Mouse (Mus musculus) CH12.LX (cell line): Measurements from ENCODE around the gene Nupr1l. TPM values are rescaled to one million over a fixed set of nuclear protein-coding genes. Genes with fewer than 3 reads are reported as not detected.

ENCODE experiments used
- DNase-seq: peaks from one replicate; pipeline ENCODE4 v3.0.0-alpha.2; 2013; ENCODE audit errors: extremely low read depth
- H3K27ac ChIP-seq: 2 replicates; pipeline ENCODE4 v1.5.1; 2012; ENCODE audit warnings: low read depth, mild to moderate bottlenecking, control low read depth, moderate library complexity; ENCODE audit not compliant: insufficient read depth
- H3K27me3 ChIP-seq: replicated peaks from 2 replicates; pipeline ENCODE3; 2012; ENCODE audit warnings: inconsistent platforms
- H3K36me3 ChIP-seq, 2 experiments: replicated peaks in 1 of 2; 2 replicates each; pipeline versions ENCODE3 to v1.6.1; 2012; ENCODE audit warnings: inconsistent platforms in 1 of 2, low read length in 1 of 2, mild to moderate bottlenecking in 1 of 2, mixed read lengths in 1 of 2, moderate library complexity in 1 of 2; ENCODE audit not compliant: control insufficient read depth in 1 of 2, insufficient read depth in 1 of 2
- H3K4me1 ChIP-seq, 2 experiments: 2 replicates each; pipeline ENCODE4 v1.6.1; 2012; ENCODE audit warnings: inconsistent platforms in 1 of 2, moderate library complexity in 1 of 2; ENCODE audit not compliant: insufficient read depth in 2 of 2, control insufficient read depth in 1 of 2
- H3K4me2 ChIP-seq: 2 replicates; pipeline ENCODE4 v1.6.1; 2012; ENCODE audit warnings: low read depth, mild to moderate bottlenecking, control low read depth; ENCODE audit not compliant: poor library complexity, insufficient read depth, severe bottlenecking
- H3K4me3 ChIP-seq, 3 experiments: fragments of 150-350 bp in 1 of 3; sonication (generic) in 1 of 3; replicated peaks in 1 of 3; 2 replicates each; pipeline versions ENCODE3 to v1.5.1; 2011 to 2012; ENCODE audit warnings: low read depth in 2 of 3, low read length in 2 of 3, mild to moderate bottlenecking in 2 of 3, moderate library complexity in 2 of 3, control low read depth in 1 of 3, improper control_type of control experiment in 1 of 3, inconsistent platforms in 1 of 3, mixed read lengths in 1 of 3; ENCODE audit not compliant: poor library complexity in 1 of 3
- H3K79me2 ChIP-seq: replicated peaks from 2 replicates; pipeline ENCODE4 v1.6.1; 2012; ENCODE audit warnings: mild to moderate bottlenecking, moderate library complexity; ENCODE audit not compliant: control insufficient read depth, poor library complexity, insufficient read depth, severe bottlenecking; ENCODE audit errors: extremely low read depth
- H3K9ac ChIP-seq: 2 replicates; pipeline ENCODE4 v1.6.1; 2012; ENCODE audit warnings: low read depth, mild to moderate bottlenecking, control low read depth, moderate library complexity; ENCODE audit not compliant: insufficient read depth
- H3K9me3 ChIP-seq: replicated peaks from 2 replicates; pipeline ENCODE3; 2012; ENCODE audit warnings: low read length, inconsistent platforms, mixed read lengths
- CHD1 ChIP-seq: IDR thresholded peaks from 2 replicates; pipeline ENCODE4 v1.6.1; 2012; ENCODE audit warnings: low read depth, low read length, improper control_type of control experiment, inconsistent platforms
- E2F4 ChIP-seq: IDR thresholded peaks from 2 replicates; pipeline ENCODE4 v1.6.1; 2011; ENCODE audit warnings: low read depth, low read length, improper control_type of control experiment; ENCODE audit not compliant: insufficient replicate concordance
- ELF1 ChIP-seq: IDR thresholded peaks from 2 replicates; pipeline ENCODE4 v1.6.1; 2014; ENCODE audit warnings: low read depth, mild to moderate bottlenecking, inconsistent platforms, low read length, improper control_type of control experiment
- ETS1 ChIP-seq: conservative IDR thresholded peaks from 2 replicates; pipeline ENCODE4 v1.6.1; 2012; ENCODE audit warnings: low read depth, mild to moderate bottlenecking, inconsistent platforms, low read length, improper control_type of control experiment, moderate library complexity
- GABPA ChIP-seq: IDR thresholded peaks from 2 replicates; pipeline ENCODE4 v1.6.1; 2012; ENCODE audit warnings: low read depth, low read length, improper control_type of control experiment, inconsistent platforms; ENCODE audit not compliant: insufficient replicate concordance
- IRF4 ChIP-seq: IDR thresholded peaks from 2 replicates; pipeline ENCODE4 v1.6.1; 2014; ENCODE audit warnings: low read depth, mild to moderate bottlenecking, inconsistent platforms, low read length, improper control_type of control experiment
- JUN ChIP-seq: IDR thresholded peaks from 2 replicates; pipeline ENCODE4 v1.6.1; 2011; ENCODE audit warnings: low read depth, mild to moderate bottlenecking, low read length, improper control_type of control experiment, moderate library complexity; ENCODE audit not compliant: insufficient read depth
- KAT2A ChIP-seq: IDR thresholded peaks from 2 replicates; pipeline ENCODE4 v1.6.1; 2012; ENCODE audit warnings: low read length, improper control_type of control experiment, inconsistent platforms; ENCODE audit not compliant: insufficient replicate concordance
- MAX ChIP-seq: IDR thresholded peaks from 2 replicates; pipeline ENCODE4 v1.6.1; 2011; ENCODE audit warnings: low read length, improper control_type of control experiment
- MAZ ChIP-seq: IDR thresholded peaks from 2 replicates; pipeline ENCODE4 v1.6.1; 2012; ENCODE audit warnings: low read depth, mild to moderate bottlenecking, inconsistent platforms, low read length, improper control_type of control experiment, moderate library complexity
- MYC ChIP-seq: IDR thresholded peaks from 2 replicates; pipeline ENCODE4 v1.6.1; 2011; ENCODE audit warnings: low read depth, mild to moderate bottlenecking, improper control_type of control experiment, low read length
- PAX5 ChIP-seq: IDR thresholded peaks from 2 replicates; pipeline ENCODE4 v1.6.1; 2012; ENCODE audit warnings: low read length, inconsistent platforms, mixed read lengths
- POLR2A ChIP-seq: IDR thresholded peaks from 2 replicates; pipeline ENCODE4 v1.6.1; 2011; ENCODE audit warnings: low read depth, mild to moderate bottlenecking, improper control_type of control experiment, low read length
- RCOR1 ChIP-seq: conservative IDR thresholded peaks from 2 replicates; pipeline ENCODE4 v1.6.1; 2012; ENCODE audit warnings: low read depth, mild to moderate bottlenecking, inconsistent platforms, low read length, improper control_type of control experiment
- SIN3A ChIP-seq: IDR thresholded peaks from 2 replicates; pipeline ENCODE4 v1.6.1; 2012; ENCODE audit warnings: low read length, improper control_type of control experiment, inconsistent platforms
- TBP ChIP-seq: conservative IDR thresholded peaks from 2 replicates; pipeline ENCODE4 v1.6.1; 2011; ENCODE audit warnings: low read depth, low read length, improper control_type of control experiment
- ZKSCAN1 ChIP-seq: IDR thresholded peaks from 2 replicates; pipeline ENCODE4 v1.6.1; 2012; ENCODE audit warnings: low read depth, inconsistent platforms, low read length, improper control_type of control experiment, borderline replicate concordance
- ZMIZ1 ChIP-seq: IDR thresholded peaks from 2 replicates; pipeline ENCODE4 v1.6.1; 2012; ENCODE audit warnings: low read depth, mild to moderate bottlenecking, inconsistent platforms, low read length, improper control_type of control experiment
- dilution Hi-C: fragments of 300-500 bp; cut with MboI; formaldehyde crosslinking; loops from 2 replicates; pipeline ENCODE4 v1.14.3; 2020; ENCODE audit warnings: low sequenced_read_pairs; ENCODE audit not compliant: extremely low pct_unique_long_range_greater_than_20kb, extremely low pct_ligation_motif_present
- in situ Hi-C: fragments of 300-500 bp; cut with MboI; formaldehyde crosslinking; loops from 3 replicates; pipeline ENCODE4 v1.14.3; 2019; ENCODE audit warnings: low sequenced_read_pairs, low pct_ligation_motif_present, low pct_unique_long_range_greater_than_20kb, mixed read lengths
- polyA plus RNA-seq: library from polyadenylated mRNA; unstranded; fragments of >175 nt; gene quantifications from 2 replicates; pipeline ENCODE4 v1.2.1, GENCODE M21; 2012; ENCODE audit warnings: low read depth; ENCODE audit not compliant: insufficient read length
- total RNA-seq, 2 experiments: library from RNA; depleted of rRNA; stranded (reverse); fragments of 300-350 nt in 1 of 2; fragments of >200 nt in 1 of 2; gene quantifications; 2 replicates each; pipeline ENCODE4 v1.2.3; 2012 to 2014

Nupr1l gene
- total and polyA plus RNA-seq, 3 experiments, result 0.46 to 0.68 TPM; not detected in 1

DNA sequence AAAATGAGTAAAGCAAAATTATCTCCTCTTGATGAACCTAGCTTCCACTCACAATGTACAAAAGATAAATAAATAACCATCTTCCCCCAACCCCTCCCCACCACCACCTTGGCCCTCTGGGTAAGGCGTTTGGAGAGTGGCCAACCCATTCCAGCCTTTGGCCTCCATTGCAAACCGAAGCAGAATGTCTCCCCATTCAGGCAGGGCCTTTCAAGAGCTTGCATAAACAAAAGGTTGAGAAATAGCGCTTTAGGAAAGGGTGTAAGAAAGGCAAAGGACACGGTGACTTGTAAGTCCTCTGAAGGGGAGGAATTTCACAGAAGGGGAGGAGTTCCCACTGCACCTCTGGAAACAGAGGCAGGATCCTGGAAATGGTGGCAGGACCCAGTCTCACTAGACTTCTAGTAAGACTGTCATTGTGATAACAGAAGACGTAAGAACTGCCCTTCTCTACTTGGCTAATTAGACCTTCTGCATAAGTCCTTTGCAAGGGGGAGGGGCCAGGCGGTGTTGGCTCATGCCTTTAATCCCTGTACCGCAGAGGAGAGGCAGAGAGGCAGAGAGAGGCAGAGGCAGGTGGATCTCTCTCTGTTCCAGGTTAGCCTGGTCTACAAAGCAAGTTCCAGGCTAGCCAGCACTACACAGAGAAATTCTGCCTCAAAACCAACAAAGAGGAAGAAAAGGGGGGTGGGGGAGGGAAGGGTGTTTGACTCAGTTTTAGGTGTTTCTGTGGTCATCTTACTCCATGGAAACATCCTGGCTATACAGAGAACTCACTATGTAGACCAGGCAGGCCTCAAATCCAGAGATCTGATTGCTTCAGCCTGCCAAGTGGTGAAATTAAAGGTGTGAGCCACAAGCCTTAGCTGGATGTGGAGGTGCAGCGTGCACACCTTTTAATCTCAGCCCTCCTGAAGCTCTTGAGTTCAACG is 21.9 kb downstream of the Nupr1l start:
- H3K27me3 ChIP-seq, result no peaks in the 10 kb centered on the region
- in situ Hi-C loops (no loop called here), dilution Hi-C loops (no loop called here)
- no peak for DNase-seq
- no peak overlapping the region for H3K4me3 ChIP-seq
- no peaks in the 10 kb centered on the region for H3K36me3 ChIP-seq
- no peak overlapping the region for H3K27ac ChIP-seq
- no peak overlapping the region for H3K9ac ChIP-seq
- TF ChIP-seq RCOR1, result no peak
- H3K9me3 ChIP-seq, result no peaks in the 10 kb centered on the region
- 0 out of 4 replicates have a peak, but pooled peaks cover 0 to 2% of the 10 kb centered on the region in 2 experiments for H3K4me1 ChIP-seq
- no peak overlapping the region for H3K4me2 ChIP-seq
- no peaks in the 10 kb centered on the region for H3K79me2 ChIP-seq

DNA sequence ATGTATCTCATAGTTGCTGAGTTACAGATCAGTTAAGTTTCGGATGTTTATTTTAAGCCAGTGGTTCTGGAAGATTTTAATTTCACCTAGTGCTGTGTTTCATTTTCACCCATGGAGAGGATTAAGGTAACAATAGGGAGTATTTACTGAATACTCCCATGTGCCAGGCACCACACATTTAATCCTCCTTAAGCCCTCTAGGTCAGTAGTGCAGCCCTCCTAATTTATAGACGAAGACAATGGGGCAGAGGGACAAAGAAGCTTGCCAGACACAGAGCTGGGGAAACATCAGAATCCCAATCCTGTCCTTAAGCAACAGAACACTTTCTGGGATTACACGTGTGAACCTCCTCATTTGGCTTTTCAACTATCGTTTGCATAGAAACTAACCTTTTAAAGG is 28.6 kb downstream of the Nupr1l start:
- Histone ChIP-seq H3K27ac (no peak overlapping the region), H3K4me1 (peaks cover 0 to 3% of the 10 kb centered on the region in 2 experiments; a peak in 1 of 4 replicates), H3K79me2 (no peaks in the 10 kb centered on the region), H3K4me3 (no peak overlapping the region), H3K9me3 (no peaks in the 10 kb centered on the region), H3K9ac (no peak overlapping the region), H3K36me3 (no peaks in the 10 kb centered on the region), H3K4me2 (no peak overlapping the region), H3K27me3 (no peaks in the 10 kb centered on the region)
- dilution Hi-C loops (no loop called here), in situ Hi-C loops (no loop called here)
- DNase-seq, result no peak
- TF ChIP-seq CHD1, result no peak
- TF ChIP-seq ELF1, result no peak
- no peak for TF ChIP-seq ZKSCAN1
- no peak for TF ChIP-seq MAX
- no peak for TF ChIP-seq GABPA
- TF ChIP-seq TBP, result no peak
- TF ChIP-seq ZMIZ1, result no peak
- TF ChIP-seq, all 38 proteins: peak for 0

DNA sequence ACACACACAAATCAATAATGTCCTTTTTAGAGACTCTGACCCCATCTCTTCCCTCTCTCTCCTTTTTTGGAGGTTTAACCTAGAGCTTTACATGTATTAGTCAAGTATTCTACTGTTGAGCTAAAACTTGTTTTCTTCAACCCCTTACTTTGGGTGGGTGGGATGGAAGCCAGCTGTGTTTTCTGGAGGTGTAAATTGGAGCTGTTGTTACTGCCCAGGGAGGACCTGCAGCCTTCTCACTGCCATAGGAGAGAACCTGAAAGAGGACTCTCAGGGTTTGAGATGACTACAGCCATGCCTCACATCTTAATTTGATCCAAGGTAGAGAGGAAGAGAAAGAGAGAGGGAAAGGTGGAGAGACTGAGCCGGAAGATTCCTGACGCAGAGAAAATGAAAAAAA is 31.9 kb downstream of the Nupr1l start:
- no peaks in the 10 kb centered on the region for H3K9me3 ChIP-seq
- DNase-seq, result no peak
- in situ Hi-C loops (no loop called here), dilution Hi-C loops (no loop called here)
- H3K27me3 ChIP-seq, result no peaks in the 10 kb centered on the region
- no peak for TF ChIP-seq IRF4
- TF ChIP-seq PAX5, result no peak
- no peak for TF ChIP-seq KAT2A
- TF ChIP-seq RCOR1, result no peak
- no peak for TF ChIP-seq E2F4
- no peak for TF ChIP-seq JUN
- no peak for TF ChIP-seq MAZ
- no peak for TF ChIP-seq CHD1
- TF ChIP-seq MYC, result no peak
- TF ChIP-seq POLR2A, result no peak
- TF ChIP-seq ETS1, result no peak
- no peak for TF ChIP-seq SIN3A
- TF ChIP-seq GABPA, result no peak
- H3K36me3 ChIP-seq, result peaks cover 3 to 8% of the 10 kb centered on the region in 2 experiments
- no peak overlapping the region for H3K27ac ChIP-seq
- H3K79me2 ChIP-seq, result peaks cover 13% of the 10 kb centered on the region
- peaks cover 0 to 10% of the 10 kb centered on the region in 2 experiments; a peak in 2 of 4 replicates for H3K4me1 ChIP-seq
- H3K4me3 ChIP-seq, result no peak overlapping the region
- H3K9ac ChIP-seq, result no peak overlapping the region
- peak overlapping the region; percentile 97 for H3K4me2 ChIP-seq
